Comparison of ENCODE assay signal across 17 mouse cellular contexts in the genomic region with DNA sequence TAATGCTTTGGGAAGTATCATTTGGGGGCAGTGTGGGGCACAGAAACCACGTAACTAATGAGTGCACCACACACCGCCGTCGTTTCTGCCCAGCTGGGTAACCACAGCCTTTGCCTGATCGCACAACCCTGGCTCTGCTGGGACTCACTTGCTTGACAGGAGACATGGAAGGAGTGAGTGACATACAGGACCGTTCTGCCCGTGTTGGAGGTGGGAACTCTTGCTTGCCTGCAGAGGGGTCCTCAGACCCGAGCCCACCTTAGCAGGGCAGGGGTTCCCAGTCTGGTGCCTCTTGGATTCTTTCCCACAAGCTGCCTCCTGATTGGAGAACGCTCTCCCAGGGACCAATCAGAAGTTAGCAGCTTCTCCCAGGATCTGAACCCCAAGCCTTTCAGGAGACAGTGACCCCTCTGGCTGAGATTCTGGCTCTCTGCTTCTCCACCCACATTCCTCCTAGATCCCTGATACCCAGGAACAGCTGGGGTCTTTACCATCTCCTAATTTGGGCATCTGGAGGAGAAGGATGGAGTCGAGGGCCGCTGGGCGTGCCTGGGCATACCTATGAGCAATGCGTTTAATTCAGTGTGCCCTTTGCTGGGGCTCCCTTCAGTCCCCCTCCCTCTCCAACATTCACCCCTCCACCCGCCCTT. TPM values are rescaled to one million over a fixed set of nuclear protein-coding genes. Genes with fewer than 3 reads are reported as not detected.
DNase-seq lines count a peak whose midpoint lies in the region; ATAC-seq and TF ChIP-seq lines count a peak whose summit lies in the region.
"Had no signal": no experiment of that assay in that cellular context is flagged by ENCODE, and none has a peak within 500 bp of the region (broad histone marks: within the 10 kb centered on the region; RNA-seq: fewer than 3 reads in every experiment).

No protein-coding gene starts in this region.

- no peak overlapping the region for H3K9ac ChIP-seq in midbrain, embryonic 11.5 days (ENCODE audit: low read length)
- H3K9ac ChIP-seq: limb, embryonic 12.5 days had no signal

- peaks cover 42% of the 10 kb centered on the region for H3K27me3 ChIP-seq in megakaryocyte, embryonic 14.5 days (replicated peaks)
- no peaks in the 10 kb centered on the region for H3K27me3 ChIP-seq in C2C12 (ENCODE audit: control insufficient read depth, insufficient read depth, insufficient read length)
- H3K27me3 ChIP-seq in midbrain, embryonic 11.5 days (ENCODE audit: control insufficient read depth, insufficient read depth, low read length), result peaks cover 16% of the 10 kb centered on the region

- H3K79me2 ChIP-seq in C2C12 (ENCODE audit: control insufficient read depth, insufficient read depth), result no peaks in the 10 kb centered on the region

- no peaks in the 10 kb centered on the region for H3K9me3 ChIP-seq in megakaryocyte, embryonic 14.5 days
- H3K9me3 ChIP-seq in midbrain, embryonic 11.5 days (ENCODE audit: control insufficient read depth, low read length), result no peaks in the 10 kb centered on the region
- H3K9me3 ChIP-seq: kidney, embryonic 15.5 days; limb, embryonic 12.5 days; lung, embryonic 15.5 days; midbrain, embryonic 13.5 days had no signal

- no peaks in the 10 kb centered on the region for H3K36me3 ChIP-seq in megakaryocyte, embryonic 14.5 days (replicated peaks; ENCODE audit: low read length)
- no peaks in the 10 kb centered on the region for H3K36me3 ChIP-seq in C2C12 (ENCODE audit: control insufficient read depth, insufficient read depth)
- no peaks in the 10 kb centered on the region for H3K36me3 ChIP-seq in midbrain, embryonic 11.5 days (ENCODE audit: control insufficient read depth, insufficient read depth, low read length)
- H3K36me3 ChIP-seq: kidney, embryonic 15.5 days; limb, embryonic 12.5 days; lung, embryonic 15.5 days; midbrain, embryonic 13.5 days had no signal

- peak overlapping the region; percentile 1 for H3ac ChIP-seq in C2C12 (ENCODE audit: control insufficient read depth, insufficient read length, low read depth)

- H3K27ac ChIP-seq in bone marrow, adult 2 months (ENCODE audit: control insufficient read depth, insufficient read depth, low read depth, low read length, poor library complexity), result peak overlapping the region; percentile 37; the same call in 1 of the 2 replicates
- no peak overlapping the region for H3K27ac ChIP-seq in midbrain, embryonic 11.5 days (ENCODE audit: low read depth, low read length)
- H3K27ac ChIP-seq: kidney, embryonic 15.5 days; limb, embryonic 12.5 days; lung, embryonic 15.5 days; midbrain, embryonic 13.5 days had no signal

- WGBS in bone marrow, adult 2 months, result 8% methylated on average over 14 of the region's 14 CpGs
- WGBS in midbrain, embryonic 11.5 days, result 60% methylated on average over 14 of the region's 14 CpGs

- peak overlapping the region; percentile 92 for H3K4me3 ChIP-seq in megakaryocyte, embryonic 14.5 days (replicated peaks)
- H3K4me3 ChIP-seq in C2C12 (ENCODE audit: insufficient read depth, poor library complexity, severe bottlenecking), result no peak overlapping the region
- H3K4me3 ChIP-seq in bone marrow, adult 2 months (replicated peaks; ENCODE audit: control insufficient read depth, low read depth, low read length), result no peak overlapping the region
- no peak overlapping the region for H3K4me3 ChIP-seq in midbrain, embryonic 11.5 days (ENCODE audit: low read depth, low read length)

- H3K79me3 ChIP-seq in C2C12 (ENCODE audit: low read depth), result no peaks in the 10 kb centered on the region

- ATAC-seq in megakaryocyte, adult 5-6 weeks (ENCODE audit: poor library complexity, severe bottlenecking), result no peak
- ATAC-seq in megakaryocyte progenitor cell, adult 5-6 weeks (replicated peaks; ENCODE audit: poor library complexity), result peak; percentile 35
- no peak for ATAC-seq in midbrain, embryonic 11.5 days (ENCODE audit: low FRiP score)

- TF ChIP-seq POLR2A in bone marrow, adult 2 months (IDR thresholded peaks at IDR 0.05; ENCODE audit: borderline replicate concordance, control insufficient read depth, low read depth, low read length), result no peak

- no peak for DNase-seq in layer of hippocampus, adult 18-20 months (ENCODE audit: low spot score in 2 of 2)
- DNase-seq in midbrain, embryonic 11.5 days (ENCODE audit: low spot score, missing footprints), result no peak
- DNase-seq: adrenal gland, postnatal 14 days; cerebellum, postnatal 10 days; layer of hippocampus, postnatal 36 days had no signal

- no peak for TF ChIP-seq CTCF in C2C12 (IDR thresholded peaks at IDR 0.05; ENCODE audit: control insufficient read depth, insufficient read depth, insufficient read length)
- TF ChIP-seq CTCF in bone marrow, adult 2 months (IDR thresholded peaks at IDR 0.05; ENCODE audit: control insufficient read depth, insufficient read depth, low read length), result no peak

- H3K4me2 ChIP-seq in midbrain, embryonic 11.5 days, result no peak overlapping the region

- H3K4me1 ChIP-seq in megakaryocyte, embryonic 14.5 days, result peaks cover 46% of the 10 kb centered on the region
- peaks cover 2% of the 10 kb centered on the region; the same call in 1 of the 2 replicates for H3K4me1 ChIP-seq in bone marrow, adult 2 months (ENCODE audit: control insufficient read depth, insufficient read depth, low read length)
- H3K4me1 ChIP-seq in midbrain, embryonic 11.5 days (ENCODE audit: control insufficient read depth, insufficient read depth, low read length), result peaks cover 4% of the 10 kb centered on the region; the same call in 1 of the 2 replicates

TF ChIP-seq in C2C12, 6 proteins besides CTCF, POLR2A, EP300 and RAD21:
- TF ChIP-seq MYOD1 (IDR thresholded peaks at IDR 0.05; ENCODE audit: control insufficient read depth, insufficient read length, low read depth) (peak; percentile 66), CEBPB (IDR thresholded peaks at IDR 0.05; ENCODE audit: low read depth) (no peak)

RNA-seq across cellular contexts. Expression of gene Padi2, which starts 1.2 kb away (rescaled TPM):
- polyA plus RNA-seq in megakaryocyte, embryonic 14.5 days (2012; ENCODE audit: insufficient read depth, low replicate concordance), result 3.3 and 3.8 TPM in 2 replicates
- total RNA-seq in megakaryocyte, adult 5-6 weeks (2015), result 53.2 and 54.0 TPM in 2 replicates
- 53.5 and 56.7 TPM in 2 replicates for total RNA-seq in megakaryocyte, adult 5-6 weeks (2017)
- 2.1 TPM for polyA plus RNA-seq in C2C12 (2012; fragmentation: generic; extraction: Trizol)
- 5.6 and 11.4 TPM in 2 replicates for polyA plus RNA-seq in bone marrow, adult 2 months (2011; ENCODE audit: insufficient read depth, insufficient read length, low replicate concordance, missing spikeins)
- total RNA-seq in megakaryocyte progenitor cell, adult 5-6 weeks (2015), result 5.5 and 5.7 TPM in 2 replicates
- 4.8 and 5.0 TPM in 2 replicates for total RNA-seq in megakaryocyte progenitor cell, adult 5-6 weeks (2017)
- total RNA-seq in layer of hippocampus, adult 18-20 months (2021), result 10 to 100 TPM; 25.0 to 27.3 TPM
- polyA plus RNA-seq in midbrain, embryonic 11.5 days (2014; fragmentation: Nextera tagmentation; extraction: Ambion mirVana), result 0.47 and 0.49 TPM in 2 replicates

RNA-seq across cellular contexts. Expression of gene Sdhb, which starts 56.1 kb away (rescaled TPM):
- 129 and 181 TPM in 2 replicates for polyA plus RNA-seq in megakaryocyte, embryonic 14.5 days (2012; ENCODE audit: insufficient read depth, low replicate concordance)
- total RNA-seq in megakaryocyte, adult 5-6 weeks (2015), result 182 and 183 TPM in 2 replicates
- 110 and 120 TPM in 2 replicates for total RNA-seq in megakaryocyte, adult 5-6 weeks (2017)
- 370 TPM for polyA plus RNA-seq in C2C12 (2012; fragmentation: generic; extraction: Trizol)
- 33.6 and 65.3 TPM in 2 replicates for polyA plus RNA-seq in bone marrow, adult 2 months (2011; ENCODE audit: insufficient read depth, insufficient read length, low replicate concordance, missing spikeins)
- total RNA-seq in megakaryocyte progenitor cell, adult 5-6 weeks (2015), result 160 and 167 TPM in 2 replicates
- 91.4 and 129 TPM in 2 replicates for total RNA-seq in megakaryocyte progenitor cell, adult 5-6 weeks (2017)
- total RNA-seq in layer of hippocampus, adult 18-20 months (2021), result 100 to 1,000 TPM; 183 to 190 TPM
- 411 and 422 TPM in 2 replicates for polyA plus RNA-seq in midbrain, embryonic 11.5 days (2014; fragmentation: Nextera tagmentation; extraction: Ambion mirVana)

RNA-seq across cellular contexts. Expression of gene Padi1, which starts 59.3 kb away (rescaled TPM):
- 0.29 TPM in 1 of 2 replicates, not detected in the other for polyA plus RNA-seq in megakaryocyte, embryonic 14.5 days (2012; ENCODE audit: insufficient read depth, low replicate concordance)
- total RNA-seq in megakaryocyte, adult 5-6 weeks (2015), result not detected in 2 replicates
- total RNA-seq in megakaryocyte, adult 5-6 weeks (2017), result not detected in 2 replicates
- polyA plus RNA-seq in C2C12 (2012; fragmentation: generic; extraction: Trizol), result 0.01 TPM
- polyA plus RNA-seq in bone marrow, adult 2 months (2011; ENCODE audit: insufficient read depth, insufficient read length, low replicate concordance, missing spikeins), result not detected in 2 replicates
- total RNA-seq in megakaryocyte progenitor cell, adult 5-6 weeks (2015), result 0.05 TPM in 2 replicates
- not detected in 2 replicates for total RNA-seq in megakaryocyte progenitor cell, adult 5-6 weeks (2017)
- not detected for total RNA-seq in layer of hippocampus, adult 18-20 months (2021)
- 0.04 and 0.07 TPM in 2 replicates for polyA plus RNA-seq in midbrain, embryonic 11.5 days (2014; fragmentation: Nextera tagmentation; extraction: Ambion mirVana)
- total RNA-seq: adrenal gland, postnatal 14 days; layer of hippocampus, postnatal 36 days had no signal
- polyA plus RNA-seq: erythroblast, embryonic 14.5 days; heart, postnatal 0 days; midbrain, embryonic 13.5 days; neural tube, embryonic 11.5 days had no signal
